Mouse (Mus musculus) embryonic facial prominence, embryonic 13.5 days (tissue): ENCODE data around the gene Gcfc2. TPM values are rescaled to one million over a fixed set of nuclear protein-coding genes. Genes with fewer than 3 reads are reported as not detected.

ENCODE experiments used
- ATAC-seq: fragments of 200-750 bp; cut with Nextera tagmentation; 2 replicates; pipeline ENCODE4 v1.8.0; 2017; ENCODE audit warnings: low read depth; ENCODE audit not compliant: insufficient number of reproducible peaks, insufficient read depth, low FRiP score, low TSS enrichment
- H3K27ac ChIP-seq: fragments of 300-500 bp; sonication (generic); 2 replicates; pipeline ENCODE4 v1.5.1; 2015; ENCODE audit warnings: moderate library complexity, mild to moderate bottlenecking, inconsistent platforms
- H3K27me3 ChIP-seq: fragments of 300-500 bp; sonication (generic); 2 replicates; pipeline ENCODE4 v1.6.1; 2015; ENCODE audit warnings: mild to moderate bottlenecking, inconsistent platforms
- H3K36me3 ChIP-seq: fragments of 300-500 bp; sonication (generic); 2 replicates; pipeline ENCODE4 v1.6.1; 2015; ENCODE audit warnings: mild to moderate bottlenecking, inconsistent platforms
- H3K4me1 ChIP-seq: fragments of 300-500 bp; sonication (generic); 2 replicates; pipeline ENCODE4 v1.6.1; 2015; ENCODE audit warnings: inconsistent platforms
- H3K4me2 ChIP-seq: fragments of 300-500 bp; sonication (generic); 2 replicates; pipeline ENCODE4 v1.6.1; 2015; ENCODE audit warnings: moderate library complexity, mild to moderate bottlenecking, inconsistent platforms
- H3K4me3 ChIP-seq: fragments of 300-500 bp; sonication (generic); 2 replicates; pipeline ENCODE4 v1.5.1; 2015; ENCODE audit warnings: mild to moderate bottlenecking, inconsistent platforms
- H3K9ac ChIP-seq: fragments of 300-500 bp; sonication (generic); 2 replicates; pipeline ENCODE4 v1.6.1; 2015; ENCODE audit warnings: mild to moderate bottlenecking, inconsistent platforms
- H3K9me3 ChIP-seq: fragments of 300-500 bp; sonication (generic); 2 replicates; pipeline ENCODE4 v1.6.1; 2016; ENCODE audit warnings: inconsistent platforms
- WGBS: fragments of 180-500 bp; shearing (Covaris S2); methylation state at CpG from one replicate; pipeline ENCODE4 v1.1.7; 2015; ENCODE audit warnings: mixed read lengths; 5-methylcytosine and 5-hydroxymethylcytosine counted together
- microRNA counts: library from miRNA; unstranded; fragments of <30 nt; microRNA quantifications from one replicate; lab custom pipeline; 2016
- microRNA-seq: library from miRNA; unstranded; fragments of <30 nt; microRNA quantifications from one replicate; pipeline ENCODE4, GENCODE M21; 2016
- polyA plus RNA-seq: library from polyadenylated mRNA; unstranded; fragments of >200 nt; fragmentation: Nextera tagmentation; extraction: Ambion mirVana; gene quantifications from 2 replicates; pipeline ENCODE4 v1.2.1, GENCODE M21; 2015

Gene Gcfc2
- polyA plus RNA-seq, 1 experiment from 2014 or later = 17.4 TPM

DNA sequence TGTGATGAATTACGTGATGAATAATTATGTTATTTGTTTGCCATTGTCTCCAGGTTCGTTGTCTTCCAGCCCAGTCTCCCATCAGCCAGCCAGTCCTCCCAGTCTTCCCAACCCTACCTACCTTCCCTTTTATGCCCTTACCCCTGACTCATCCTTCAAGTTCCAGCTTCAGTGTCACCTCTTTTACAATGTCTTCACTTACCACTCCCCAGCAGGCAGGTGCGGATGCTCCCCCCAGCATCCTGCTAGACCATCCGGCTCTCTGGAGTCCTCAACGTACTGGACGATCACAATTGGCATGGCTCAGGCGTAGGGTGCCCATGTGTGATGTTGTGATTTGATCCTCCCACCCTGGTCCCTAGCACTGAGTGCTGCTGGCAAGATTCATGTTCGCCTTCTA is 62.7 kb downstream of the Gcfc2 start:
- H3K27me3 ChIP-seq = no peaks in the 10 kb centered on the region; the same call in 1 of the 2 replicates
- H3K4me1 ChIP-seq = peaks cover 25% of the 10 kb centered on the region
- no peaks in the 10 kb centered on the region for H3K9me3 ChIP-seq
- no peak for ATAC-seq
- no peaks in the 10 kb centered on the region for H3K36me3 ChIP-seq
- 88% methylated on average over 8 of the region's 8 CpGs for WGBS
- no peak overlapping the region for H3K27ac ChIP-seq
- H3K4me3 ChIP-seq = no peak overlapping the region
- no peak overlapping the region for H3K4me2 ChIP-seq
- no peak overlapping the region for H3K9ac ChIP-seq

DNA sequence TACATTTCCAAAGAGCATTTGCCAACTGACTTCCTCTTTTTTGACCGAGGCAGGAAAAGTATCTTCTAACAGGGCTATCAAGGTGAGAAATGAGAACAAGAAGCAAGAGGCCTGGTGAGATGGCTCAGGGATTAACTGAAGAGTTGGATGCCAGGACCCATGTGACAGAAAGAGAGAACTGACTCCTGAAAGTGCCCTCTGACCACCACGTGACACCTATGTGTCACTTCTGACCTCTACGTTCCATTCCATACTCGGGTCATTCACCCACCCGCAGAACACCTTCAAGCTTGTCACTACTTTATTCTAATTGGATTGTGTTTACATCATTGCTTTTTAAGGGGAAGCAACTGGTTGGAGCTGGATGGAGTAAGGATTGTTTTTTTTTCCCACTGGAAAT is 63.1 kb downstream of the Gcfc2 start:
- Histone ChIP-seq H3K4me2 (no peak overlapping the region), H3K4me1 (peaks cover 25% of the 10 kb centered on the region), H3K9ac (no peak overlapping the region), H3K27ac (no peak overlapping the region), H3K9me3 (no peaks in the 10 kb centered on the region), H3K27me3 (no peaks in the 10 kb centered on the region; the same call in 1 of the 2 replicates), H3K36me3 (no peaks in the 10 kb centered on the region), H3K4me3 (no peak overlapping the region)
- no peak for ATAC-seq
- 50% methylated on average over 5 of the region's 5 CpGs for WGBS

DNA sequence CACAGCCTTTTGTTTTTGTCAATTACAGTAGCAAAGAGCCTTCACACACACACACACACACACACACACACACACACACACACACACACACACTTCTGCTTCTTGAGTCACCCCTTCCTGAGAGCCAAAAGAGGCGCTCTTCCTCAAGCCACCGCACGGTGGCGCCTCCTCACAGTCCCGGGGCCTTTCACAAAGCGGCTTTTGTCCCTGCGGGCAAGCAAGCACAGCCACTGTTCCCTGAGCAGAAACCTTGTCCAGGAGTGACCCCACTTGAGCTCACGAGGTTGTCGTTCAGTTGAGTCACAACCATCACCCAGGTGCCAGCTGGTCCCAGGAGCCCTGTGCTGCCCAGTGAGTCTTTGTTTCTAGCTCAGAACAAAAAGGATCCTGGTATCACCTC is 63.5 kb downstream of the Gcfc2 start:
- ATAC-seq = no peak
- peak overlapping the region; percentile 49; the same call in 1 of the 2 replicates for H3K9ac ChIP-seq
- no peak overlapping the region for H3K27ac ChIP-seq
- peaks cover 25% of the 10 kb centered on the region for H3K4me1 ChIP-seq
- no peak overlapping the region for H3K4me3 ChIP-seq
- no peaks in the 10 kb centered on the region for H3K9me3 ChIP-seq
- no peak overlapping the region for H3K4me2 ChIP-seq
- WGBS = under 1% methylated on average over 9 of the region's 9 CpGs
- no peaks in the 10 kb centered on the region; the same call in 1 of the 2 replicates for H3K27me3 ChIP-seq
- no peaks in the 10 kb centered on the region for H3K36me3 ChIP-seq

DNA sequence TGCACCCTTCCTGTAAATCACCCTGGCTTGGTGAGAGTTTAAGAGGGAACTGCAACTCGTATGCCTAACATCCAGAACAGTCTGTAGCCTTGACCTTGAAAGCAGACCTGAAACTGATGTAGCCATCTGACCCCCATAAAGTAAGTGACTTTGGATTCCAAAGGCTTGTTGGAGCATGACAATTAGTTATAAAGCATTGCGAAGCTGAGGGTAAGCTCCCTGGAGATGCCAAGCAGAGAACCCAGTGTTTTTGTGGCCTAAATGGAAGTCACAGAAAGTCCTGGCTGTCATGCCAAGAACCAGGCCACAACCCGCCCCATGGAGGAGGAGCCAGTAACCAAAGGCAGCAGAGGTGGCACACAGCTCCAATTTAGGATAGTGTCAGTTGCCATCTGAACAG is 64.1 kb downstream of the Gcfc2 start:
- WGBS = 49% methylated on average over 3 of the region's 3 CpGs
- Histone ChIP-seq H3K36me3 (no peaks in the 10 kb centered on the region), H3K27ac (peak overlapping the region; percentile 12; the same call in 1 of the 2 replicates), H3K9me3 (no peaks in the 10 kb centered on the region), H3K4me2 (no peak overlapping the region), H3K4me3 (no peak overlapping the region), H3K27me3 (no peaks in the 10 kb centered on the region; the same call in 1 of the 2 replicates), H3K9ac (peak overlapping the region; percentile 49; the same call in 1 of the 2 replicates), H3K4me1 (peaks cover 25% of the 10 kb centered on the region)
- ATAC-seq = no peak

DNA sequence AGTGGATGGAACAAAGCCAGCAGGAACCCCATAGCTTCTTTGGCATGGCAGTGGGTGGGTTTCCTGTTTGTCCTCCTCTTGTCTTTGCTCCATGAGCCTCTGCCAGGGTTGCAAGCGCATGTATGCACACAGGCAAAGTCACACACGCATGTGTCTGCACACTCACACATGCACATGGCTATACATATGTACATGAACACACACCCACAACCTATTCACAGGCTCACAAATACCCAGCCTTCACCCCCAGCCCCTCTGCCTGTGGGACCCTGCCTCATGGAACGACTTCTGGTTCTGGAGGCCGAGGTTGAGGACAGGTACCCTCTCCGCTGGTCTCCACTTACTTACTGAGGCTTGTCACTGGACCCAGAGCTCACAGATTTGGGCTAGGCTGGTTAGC is 64.9 kb downstream of the Gcfc2 start:
- H3K4me2 ChIP-seq = no peak overlapping the region
- no peaks in the 10 kb centered on the region for H3K36me3 ChIP-seq
- whole genome bisulfite sequencing = 91% methylated on average over 5 of the region's 5 CpGs
- H3K9ac ChIP-seq = no peak overlapping the region
- ATAC-seq = no peak
- H3K4me1 ChIP-seq = peaks cover 25% of the 10 kb centered on the region
- H3K4me3 ChIP-seq = no peak overlapping the region
- H3K27ac ChIP-seq = no peak overlapping the region
- no peaks in the 10 kb centered on the region; the same call in 1 of the 2 replicates for H3K27me3 ChIP-seq
- no peaks in the 10 kb centered on the region for H3K9me3 ChIP-seq

DNA sequence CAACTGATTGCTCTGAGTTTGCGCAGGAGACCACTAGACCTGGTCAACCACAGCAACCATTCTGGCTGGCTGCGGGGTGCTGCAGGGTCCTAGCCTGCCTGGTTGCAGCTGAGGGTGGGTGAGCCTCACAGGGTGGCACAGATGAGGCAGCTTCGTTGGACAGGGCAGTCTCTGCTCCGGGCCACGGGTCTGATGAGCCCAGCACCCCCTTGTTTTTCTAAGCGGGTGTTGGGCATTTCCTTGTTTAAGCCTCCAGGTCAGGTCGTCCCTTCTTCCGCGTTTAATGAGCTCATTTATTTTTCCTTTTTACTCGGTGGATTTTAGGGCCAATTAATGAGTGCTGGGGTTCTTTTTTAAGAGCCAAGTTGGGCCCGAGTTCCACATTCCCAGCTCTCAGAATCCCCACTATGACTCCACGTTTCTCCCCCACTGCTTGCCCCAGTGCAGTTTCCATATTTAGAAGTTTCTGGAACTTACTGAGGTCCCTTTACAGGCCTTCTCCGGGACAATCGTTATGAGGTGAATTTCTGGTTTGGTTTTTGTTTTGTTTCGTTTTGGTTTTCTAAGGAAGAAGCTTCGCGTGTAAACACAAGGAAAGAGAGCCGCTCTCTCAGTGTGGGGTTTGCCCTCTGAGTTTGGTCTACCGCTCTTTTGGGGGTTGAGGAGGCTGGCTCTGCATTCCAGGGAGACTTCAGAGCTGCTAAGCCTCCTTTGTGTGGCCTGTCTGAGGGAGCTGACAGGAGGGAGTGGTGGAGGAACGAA is 66.8 kb downstream of the Gcfc2 start:
- no peaks in the 10 kb centered on the region; the same call in 1 of the 2 replicates for H3K27me3 ChIP-seq
- peaks cover 25% of the 10 kb centered on the region for H3K4me1 ChIP-seq
- peak overlapping the region; percentile 68 for H3K27ac ChIP-seq
- 0 out of 2 replicates have a peak overlapping the region, but pooled peaks have one; percentile 27 for H3K9ac ChIP-seq
- ATAC-seq = no peak
- no peaks in the 10 kb centered on the region for H3K9me3 ChIP-seq
- H3K4me3 ChIP-seq = no peak overlapping the region
- peak overlapping the region; percentile 26; the same call in 1 of the 2 replicates for H3K4me2 ChIP-seq
- WGBS = 40% methylated on average over 20 of the region's 20 CpGs
- no peaks in the 10 kb centered on the region for H3K36me3 ChIP-seq

MicroRNAs encoded within 50 kb of the gene (microRNA counts, 519-probe panel; counts per million panel counts)
- microRNA mmu-miR-468 (lab: Ali Mortazavi, UCI) = 3,271 counts per million, percentile 75 among the panel's probes with 10 or more counts

Small RNA genes within 50 kb of the gene (microRNA-seq; reads per million reads assigned to microRNA genes)
- gene Mir468 (not detected), gene Mir7232 (not detected)

Other genes with a start within 250 kb of the Gcfc2 start
- gene Mrpl19, start 42.3 kb downstream of the Gcfc2 start, polyA plus RNA-seq = 42.1 and 59.7 TPM in 2 replicates
- gene Eva1a, start 117.4 kb downstream of the Gcfc2 start, polyA plus RNA-seq = 19.3 and 22.1 TPM in 2 replicates